Mouse (Mus musculus): ENCODE measurements around the gene Agap1.

The Agap1 gene

DNA sequence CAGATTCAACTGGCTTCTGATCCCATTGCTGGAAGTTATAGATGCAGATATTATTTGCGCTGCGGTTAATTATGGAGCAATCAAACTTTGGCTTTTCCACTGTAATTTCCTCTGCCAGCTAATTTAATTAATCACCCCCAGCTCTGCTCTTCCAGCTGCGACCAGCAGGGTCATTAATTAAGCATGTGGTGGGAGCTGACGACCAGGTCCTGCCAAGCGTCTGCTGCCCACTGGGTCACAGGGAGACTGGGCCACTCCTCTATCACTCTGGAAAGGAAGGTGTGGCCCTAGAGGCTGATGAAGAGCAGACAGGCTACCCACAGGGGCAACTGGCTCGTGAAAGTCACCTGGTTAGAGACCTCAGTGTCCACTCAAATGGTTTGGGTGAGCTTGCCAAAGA is 411.2 kb downstream of the Agap1 start:
- no peak for DNase-seq

DNA sequence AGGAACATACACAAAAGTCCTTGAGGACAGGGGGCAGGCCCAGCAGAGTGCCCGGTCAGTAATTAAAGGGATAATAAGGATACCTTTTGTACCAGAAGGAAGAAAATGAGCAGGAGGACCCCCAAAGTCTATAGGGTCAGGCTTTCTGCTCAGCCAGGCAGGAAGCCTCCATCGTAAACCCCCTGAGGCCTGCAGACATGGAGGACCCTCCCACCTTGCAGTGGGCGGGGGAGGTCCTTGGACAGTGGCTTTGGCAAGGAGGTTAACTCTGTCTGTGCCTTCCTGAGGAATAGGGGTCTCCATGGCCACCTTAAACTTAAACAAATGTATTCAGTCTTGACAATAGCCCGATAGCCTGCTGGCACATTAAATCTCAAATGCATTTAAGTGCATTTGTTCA is 413.2 kb downstream of the Agap1 start:
- DNase-seq = no peak

DNA sequence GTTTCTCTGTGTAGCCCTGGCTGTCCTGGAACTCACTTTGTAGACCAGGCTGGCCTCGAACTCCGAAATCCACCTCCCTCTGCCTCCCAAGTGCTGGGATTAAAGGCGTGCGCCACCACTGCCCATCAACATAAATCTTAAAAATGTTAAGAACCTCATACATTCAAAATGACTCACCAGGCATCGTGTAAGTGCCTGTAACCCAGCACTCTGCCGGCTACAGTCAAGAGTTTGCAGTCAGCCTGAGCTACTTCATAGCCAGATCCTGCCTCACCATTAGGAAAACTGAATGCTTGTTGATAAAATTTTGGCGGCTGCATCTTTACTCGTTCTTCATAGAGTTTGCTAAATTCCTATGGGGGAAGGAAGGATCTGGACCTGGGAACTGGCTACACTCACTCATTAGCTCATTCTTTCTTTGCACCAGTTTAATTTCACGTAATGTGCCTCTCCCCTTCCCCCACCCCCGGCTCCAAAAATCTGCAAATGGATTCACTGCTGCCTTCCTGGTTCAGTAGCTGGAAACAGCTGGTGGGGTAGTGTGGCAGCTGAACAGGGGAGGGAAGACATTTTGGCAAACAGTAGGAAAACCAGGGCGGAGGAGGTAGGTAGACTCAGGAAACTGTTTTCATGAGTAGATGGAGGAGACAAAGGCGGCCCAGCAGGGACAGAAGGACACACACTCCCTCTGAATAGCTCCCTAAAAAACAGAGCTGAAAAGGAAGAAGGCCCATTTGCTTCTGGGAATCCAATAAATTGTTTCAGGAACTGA is 415.7 kb downstream of the Agap1 start:
- DNase-seq = no peak

DNA sequence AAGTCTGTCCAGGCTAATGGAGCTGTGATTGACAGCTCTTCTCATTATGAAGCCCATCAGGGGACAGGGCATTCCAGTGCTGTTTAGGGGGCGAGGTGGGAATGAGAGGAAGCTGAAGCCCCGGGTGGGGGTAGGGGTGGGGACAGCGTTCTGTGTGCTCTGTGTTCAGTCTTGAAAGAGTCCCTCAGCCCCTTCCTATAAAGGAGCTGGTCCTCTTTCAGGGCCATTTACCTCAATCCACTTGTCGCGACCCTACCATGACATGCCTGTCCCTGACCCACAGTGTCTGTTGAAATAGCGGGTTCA is 416.3 kb downstream of the Agap1 start:
- no peak for DNase-seq

DNA sequence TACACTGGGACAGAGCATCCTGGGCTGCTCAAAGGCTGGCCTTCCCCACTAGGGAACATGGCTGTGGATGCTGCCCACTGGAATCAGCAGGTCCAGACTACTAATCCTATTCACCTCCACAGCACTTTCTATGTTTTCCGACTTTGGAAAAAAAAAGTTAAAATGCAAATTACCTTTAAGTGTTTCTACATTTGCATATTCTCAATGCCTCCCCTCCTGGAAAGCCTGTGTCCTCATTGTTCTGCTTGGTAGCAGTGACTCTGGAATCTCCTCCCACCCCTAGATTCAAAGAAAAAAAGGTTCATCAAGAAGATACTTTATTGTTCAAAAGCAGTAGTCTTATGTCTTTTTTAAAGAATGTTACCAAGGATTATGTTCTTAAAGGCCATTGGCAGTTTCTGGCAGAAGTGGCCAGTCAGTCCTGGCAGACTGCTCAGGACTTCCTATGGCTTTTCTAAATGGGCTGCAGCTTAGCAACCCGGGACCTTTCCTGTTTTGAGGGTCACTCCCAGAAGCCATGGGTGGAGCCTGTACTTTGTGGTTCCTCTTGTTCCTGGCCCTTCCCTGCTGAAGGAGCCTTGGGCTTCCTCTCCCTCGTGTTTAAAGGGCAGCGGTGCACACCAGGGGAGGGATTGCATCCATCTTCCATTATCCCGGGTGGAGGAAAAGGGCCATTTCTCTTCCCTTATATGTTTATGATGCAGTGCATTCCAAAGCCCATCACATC is 421.9 kb downstream of the Agap1 start:
- no peak for DNase-seq

DNA sequence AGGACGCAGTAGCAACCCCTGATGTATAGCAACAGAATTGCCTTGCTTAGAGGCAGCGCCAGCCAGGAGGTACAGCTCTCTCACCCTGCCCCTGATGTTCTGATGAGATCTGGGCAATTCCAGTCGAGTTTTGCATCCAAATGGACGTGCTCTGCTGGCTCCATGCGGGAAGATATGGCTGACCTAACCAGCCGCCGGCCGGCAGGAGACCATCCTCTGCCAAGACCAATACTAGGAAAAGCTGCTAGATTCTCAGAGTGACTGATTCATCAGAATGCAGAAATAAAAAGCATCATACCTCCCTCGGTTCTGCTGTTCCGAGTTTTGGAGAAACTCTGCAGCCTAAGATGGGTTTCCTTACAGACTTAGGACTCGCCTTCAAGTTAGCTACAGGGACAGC is 423.9 kb downstream of the Agap1 start:
- DNase-seq = peak; percentile 28 to 41

DNA sequence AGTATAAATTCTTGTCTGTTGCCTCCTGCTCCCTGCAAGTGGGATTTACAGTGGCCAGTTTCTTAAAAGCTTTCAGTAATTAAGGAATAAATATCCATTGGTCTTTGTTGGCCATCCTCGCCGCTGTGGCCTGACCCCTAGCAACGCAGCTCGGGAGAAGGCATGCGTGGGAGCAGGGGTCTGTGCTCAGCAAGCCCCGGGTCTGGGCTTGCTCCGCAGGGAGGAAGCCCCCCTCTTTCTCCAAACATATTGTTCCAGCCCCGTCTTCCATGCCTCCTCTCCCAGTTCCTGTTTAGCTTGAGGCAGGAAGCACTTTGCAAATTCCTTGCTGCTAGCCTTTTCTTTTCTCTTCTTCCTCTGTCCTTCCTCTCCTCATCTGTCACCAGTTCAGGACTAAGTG is 425.6 kb downstream of the Agap1 start:
- DNase-seq = no peak

DNA sequence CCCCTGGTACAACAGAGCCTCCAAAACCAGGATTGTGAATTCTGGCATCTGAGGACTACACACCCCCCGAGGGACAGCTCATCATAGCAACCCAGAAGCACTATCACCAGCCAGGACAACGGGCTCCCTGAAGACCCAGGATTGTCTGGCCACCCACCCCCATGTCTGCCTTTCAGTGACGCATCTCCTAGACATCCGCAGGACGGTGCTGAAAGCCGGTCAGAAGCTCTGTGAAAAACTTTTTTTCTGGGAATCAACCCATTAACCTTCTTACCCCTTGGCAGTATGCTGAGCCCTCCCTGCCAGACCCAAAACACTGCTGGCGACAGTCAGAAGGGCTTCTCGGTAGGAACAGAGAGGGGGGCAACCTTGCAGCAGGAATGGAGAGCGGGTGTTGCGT is 426.2 kb downstream of the Agap1 start:
- no peak for DNase-seq

DNA sequence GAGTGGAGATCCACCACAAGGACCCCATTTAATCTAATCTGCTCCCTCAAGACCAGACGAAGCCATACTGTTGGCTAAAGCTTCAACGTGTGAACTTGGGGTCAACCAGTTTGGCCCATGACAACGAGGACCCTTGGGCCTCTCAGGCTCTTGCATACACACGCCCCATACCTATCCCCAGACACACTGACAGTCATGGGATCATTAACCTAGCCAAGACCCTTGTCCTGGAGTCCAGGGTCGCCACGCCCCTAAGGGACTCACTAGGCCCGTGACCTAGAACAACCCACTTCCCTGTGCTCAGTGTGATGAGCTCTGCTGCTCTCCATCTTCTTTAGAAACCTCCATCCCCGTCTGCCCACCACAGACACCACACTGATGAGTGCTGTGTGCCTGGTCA is 429.7 kb downstream of the Agap1 start:
- no peak for DNase-seq

DNA sequence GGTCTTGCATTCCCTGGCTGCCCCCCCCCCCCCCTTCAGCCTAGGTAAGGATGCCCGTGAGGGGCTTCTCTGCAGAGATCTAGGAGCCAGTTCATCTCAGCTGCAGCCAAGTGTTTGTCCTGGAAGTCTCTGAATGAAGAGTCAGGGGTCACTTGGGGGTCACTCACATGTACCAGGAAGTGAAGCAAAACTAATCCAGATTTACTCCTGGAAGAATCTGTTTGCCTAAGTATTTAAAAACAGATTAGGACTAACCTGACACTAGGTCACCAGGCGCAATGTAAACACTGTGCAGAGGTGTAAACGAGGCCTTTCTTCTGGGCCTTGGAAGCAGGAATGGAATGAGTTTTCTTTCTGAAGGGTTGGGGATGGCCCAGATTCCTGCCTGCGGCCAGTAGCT is 431.1 kb downstream of the Agap1 start:
- DNase-seq = no peak

DNA sequence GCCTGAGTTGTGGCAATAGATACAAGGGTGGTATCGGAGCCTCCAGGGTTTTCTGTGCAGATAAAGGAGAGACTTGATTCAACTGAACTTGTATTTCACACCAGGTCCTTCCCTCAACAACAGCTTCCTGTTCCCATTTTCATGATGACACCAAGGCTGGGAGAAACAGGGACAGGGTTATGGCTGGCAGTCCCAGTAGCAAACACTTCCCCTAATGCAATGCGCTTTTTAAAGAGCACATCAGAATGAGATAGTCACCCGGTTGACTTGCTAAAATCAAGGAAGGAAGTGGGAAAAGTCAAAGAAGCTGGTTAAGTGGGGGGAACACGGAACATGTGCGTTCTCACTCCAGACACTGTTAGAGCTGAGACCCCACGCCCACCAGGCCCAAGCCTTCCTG is 436.8 kb downstream of the Agap1 start:
- no peak for DNase-seq

DNA sequence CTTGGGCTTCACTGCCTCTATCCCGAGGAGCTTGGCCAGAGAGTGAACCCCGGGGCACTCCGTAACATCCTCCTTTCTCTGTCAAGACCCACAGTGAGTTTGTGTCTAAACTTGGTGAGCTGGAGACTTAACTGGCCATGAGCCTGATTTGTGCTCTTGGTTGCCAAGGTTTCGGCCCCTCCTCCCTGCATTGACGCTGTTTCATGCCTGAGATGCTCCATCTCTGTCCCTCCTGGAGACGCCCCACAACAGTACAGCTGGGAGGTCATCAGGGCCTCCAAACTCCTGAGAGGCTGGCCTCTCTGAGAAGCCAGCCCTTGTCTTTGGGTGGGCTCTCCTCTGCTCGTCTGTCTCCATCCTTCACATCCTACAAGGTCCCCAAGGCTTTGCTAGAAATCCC is 437.7 kb downstream of the Agap1 start:
- no peak for DNase-seq

DNA sequence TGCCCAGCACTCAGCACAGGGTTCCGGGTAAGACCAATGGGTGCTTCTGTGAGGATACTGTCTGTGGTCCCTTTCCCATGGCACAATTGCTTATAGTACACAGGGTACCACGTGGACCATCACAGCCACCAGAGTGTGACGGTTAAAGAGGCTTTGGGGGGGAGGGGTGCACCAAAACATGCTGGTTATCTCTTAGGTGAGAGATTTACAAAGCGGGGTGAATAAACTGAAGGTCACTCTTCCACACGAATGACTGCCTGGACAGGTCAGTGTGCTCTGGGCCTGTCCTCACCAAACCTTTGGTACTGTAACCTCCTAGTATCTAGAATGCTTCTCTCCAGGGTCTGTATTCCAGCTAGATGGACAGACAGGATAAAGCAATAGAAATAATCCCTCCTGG is 441.2 kb downstream of the Agap1 start:
- no peak for DNase-seq

DNA sequence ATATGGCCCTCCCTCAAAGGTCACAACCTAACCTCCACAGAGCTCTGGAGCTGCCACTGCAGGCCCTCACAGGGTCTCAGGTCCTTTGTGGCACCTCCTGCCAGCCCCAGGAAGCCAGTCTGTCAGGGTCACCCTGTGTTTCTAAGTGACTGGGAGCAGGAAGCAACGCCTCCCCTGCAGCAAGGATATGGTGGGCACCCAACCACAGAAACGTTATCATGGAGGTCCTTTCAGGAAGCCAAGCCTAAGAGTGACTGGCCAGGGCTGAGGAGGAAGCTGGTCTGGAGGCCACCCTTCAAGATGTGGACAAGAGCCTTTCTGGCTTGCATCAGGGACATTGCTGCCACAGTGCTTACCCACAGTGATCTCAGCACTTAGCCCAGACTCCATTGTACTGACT is 444.4 kb downstream of the Agap1 start:
- no peak for DNase-seq

DNA sequence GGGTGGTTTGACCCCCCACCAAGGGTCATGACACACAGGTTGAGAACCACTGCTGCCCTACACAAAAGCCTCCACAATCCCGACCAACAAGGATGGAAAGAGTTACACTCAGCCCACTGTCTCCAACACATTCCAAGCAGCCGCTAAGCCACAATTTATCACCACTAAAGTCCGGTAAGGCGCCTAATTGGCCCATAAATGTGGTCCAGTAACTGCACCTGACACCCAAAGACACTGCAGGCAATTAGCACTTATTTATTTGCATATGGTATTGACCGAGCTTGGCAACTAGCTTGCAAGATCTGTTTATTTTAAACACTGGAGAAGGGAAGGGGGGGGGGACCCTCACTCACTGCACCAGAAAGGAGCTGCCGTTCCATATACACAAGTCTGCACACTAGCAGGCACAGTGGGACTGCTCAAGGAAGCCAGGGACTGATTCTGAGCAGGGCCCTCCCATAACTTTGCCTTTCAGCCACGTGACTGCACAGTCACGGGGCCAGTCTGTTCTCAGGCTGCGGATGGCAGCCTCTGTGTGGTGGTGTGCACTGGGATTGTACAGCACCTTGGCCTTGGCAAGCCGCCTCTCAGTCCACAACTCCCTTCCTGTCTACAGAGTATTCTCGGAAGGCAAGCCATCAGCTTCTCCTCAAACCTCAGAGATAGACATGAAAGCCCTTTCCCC is 445.3 kb downstream of the Agap1 start:
- DNase-seq = no peak

DNA sequence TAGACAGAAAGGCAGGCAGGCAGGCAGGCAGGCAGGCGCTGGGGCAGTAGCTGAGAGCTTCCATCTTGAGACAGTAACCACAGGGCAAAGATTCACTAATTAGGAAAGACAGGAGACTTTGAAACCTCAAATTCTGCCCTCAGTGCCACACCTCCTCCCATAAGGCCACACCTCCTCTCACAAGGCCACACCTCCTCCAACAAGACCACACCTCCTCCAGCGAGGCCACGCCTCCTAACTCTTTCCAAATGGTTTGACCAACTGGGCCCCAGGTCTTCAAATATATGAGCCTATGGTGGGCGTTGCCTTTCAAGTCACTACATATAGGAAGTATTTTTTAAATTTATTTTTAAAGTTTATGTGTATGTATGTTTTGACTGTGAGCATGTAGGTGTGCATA is 446.8 kb downstream of the Agap1 start:
- DNase-seq = no peak

DNA sequence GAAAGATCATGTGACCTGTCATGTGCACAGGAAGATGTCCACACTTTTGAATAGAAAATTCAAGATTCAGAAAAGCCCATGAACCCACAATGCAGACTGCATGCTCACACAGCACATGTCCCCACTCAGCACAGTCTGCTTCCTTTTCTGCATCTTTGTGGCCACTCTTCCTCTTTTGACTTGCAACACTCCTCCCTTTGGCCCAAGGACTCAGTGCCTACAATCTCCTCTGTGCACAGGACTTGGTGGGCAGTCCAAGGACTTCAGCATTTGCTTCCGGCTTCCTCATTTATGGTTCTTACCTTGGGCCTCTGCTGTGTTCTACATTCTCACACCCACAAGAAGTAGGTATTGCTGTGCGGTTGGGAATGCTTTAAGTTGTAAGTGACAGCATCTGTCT is 447.6 kb downstream of the Agap1 start:
- DNase-seq = no peak

DNA sequence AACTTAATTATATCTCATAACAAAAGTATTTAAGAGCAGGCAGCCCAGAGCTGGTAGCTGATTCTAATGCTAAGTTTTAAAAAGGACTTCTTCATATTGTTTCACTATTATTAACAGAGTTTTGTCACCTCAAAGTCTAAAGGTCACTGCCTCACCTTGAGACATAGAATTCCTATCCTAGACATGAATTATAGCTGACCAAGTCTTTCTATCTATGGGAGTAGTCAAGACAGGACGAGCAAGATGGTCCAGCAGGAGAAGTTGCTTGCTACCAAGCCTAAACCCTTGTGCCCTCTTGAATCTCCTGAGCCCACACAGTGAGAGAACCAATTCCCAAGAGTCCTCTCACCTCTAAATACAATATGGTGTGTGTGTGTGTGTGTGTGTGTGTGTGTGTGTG is 448.0 kb downstream of the Agap1 start:
- DNase-seq = no peak

DNA sequence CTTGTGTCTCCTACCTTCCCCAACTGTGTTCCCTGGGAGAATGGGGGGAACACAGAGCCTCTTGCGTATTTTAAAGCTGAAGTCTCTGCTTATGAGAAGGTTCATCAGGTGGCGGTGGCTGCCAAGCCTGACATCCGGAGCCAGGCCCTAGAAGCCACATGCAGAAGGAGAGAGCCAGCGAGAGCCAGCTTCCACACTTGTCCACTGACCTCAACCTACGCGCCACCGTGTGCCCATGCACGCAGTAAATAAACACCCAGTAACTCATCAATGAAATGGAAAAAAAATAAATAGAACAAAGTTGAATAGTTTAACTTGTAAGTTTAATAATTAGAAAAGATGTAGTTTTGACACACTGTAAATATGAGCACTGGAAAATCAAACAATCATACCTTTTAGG is 455.2 kb downstream of the Agap1 start:
- no peak for DNase-seq

DNA sequence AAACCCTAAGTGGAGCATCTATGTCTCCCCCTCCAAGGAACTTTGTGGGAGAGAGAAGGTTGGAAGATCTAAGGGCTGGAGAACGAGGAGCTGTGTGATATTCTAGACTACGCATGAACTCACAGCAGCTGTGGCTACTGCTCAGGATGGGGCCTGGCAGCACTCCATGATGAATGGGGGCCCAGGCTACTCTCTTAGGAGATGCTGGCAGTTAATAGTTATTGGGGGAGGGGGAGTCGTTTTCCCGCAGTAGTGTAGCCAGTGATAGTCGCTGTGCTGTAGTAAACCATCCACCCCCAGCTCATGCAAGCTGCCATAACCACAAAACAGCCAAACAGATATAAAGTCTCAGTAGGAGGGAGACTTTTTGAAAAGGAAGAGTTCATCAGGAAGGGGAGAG is 457.8 kb downstream of the Agap1 start:
- DNase-seq = no peak

DNA sequence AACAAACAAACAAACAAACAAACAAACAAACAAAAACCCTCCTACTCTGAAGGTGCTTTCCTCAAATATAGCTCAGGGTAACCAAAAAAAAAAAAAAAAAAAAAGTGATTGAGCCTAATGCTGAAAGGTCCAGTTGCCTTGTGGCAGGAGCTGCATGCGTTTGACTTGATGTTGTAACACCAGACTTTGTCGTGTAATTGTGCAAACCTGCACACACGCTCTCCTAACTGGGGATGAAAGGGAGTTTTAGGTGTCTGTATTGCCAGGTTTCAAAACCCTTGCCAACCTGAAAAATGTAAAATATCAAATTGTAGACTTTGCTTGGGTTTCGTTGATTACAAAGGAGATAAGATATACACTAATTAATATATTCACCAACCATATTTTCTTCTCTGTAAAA is 459.0 kb downstream of the Agap1 start:
- no peak for DNase-seq

DNA sequence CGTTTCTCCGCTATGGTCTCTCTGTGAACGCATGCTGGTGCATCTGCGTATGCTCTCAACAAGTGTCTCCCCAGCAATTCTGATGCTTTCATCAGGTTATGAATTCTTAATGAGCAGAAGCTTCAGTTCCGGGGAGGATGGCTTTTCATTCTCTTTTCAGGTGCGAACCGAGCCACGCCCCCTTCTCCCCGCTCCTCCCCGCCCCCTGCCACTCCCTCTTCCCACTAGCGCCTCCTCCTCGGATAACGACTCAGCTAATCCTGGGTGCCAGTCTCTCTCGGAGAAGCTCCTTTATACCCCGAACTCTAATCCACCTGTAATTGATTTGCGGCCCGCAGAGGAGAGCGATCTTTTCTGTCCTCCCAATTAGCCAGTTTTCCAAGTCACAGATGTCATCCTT is 463.5 kb downstream of the Agap1 start:
- DNase-seq = no peak

DNA sequence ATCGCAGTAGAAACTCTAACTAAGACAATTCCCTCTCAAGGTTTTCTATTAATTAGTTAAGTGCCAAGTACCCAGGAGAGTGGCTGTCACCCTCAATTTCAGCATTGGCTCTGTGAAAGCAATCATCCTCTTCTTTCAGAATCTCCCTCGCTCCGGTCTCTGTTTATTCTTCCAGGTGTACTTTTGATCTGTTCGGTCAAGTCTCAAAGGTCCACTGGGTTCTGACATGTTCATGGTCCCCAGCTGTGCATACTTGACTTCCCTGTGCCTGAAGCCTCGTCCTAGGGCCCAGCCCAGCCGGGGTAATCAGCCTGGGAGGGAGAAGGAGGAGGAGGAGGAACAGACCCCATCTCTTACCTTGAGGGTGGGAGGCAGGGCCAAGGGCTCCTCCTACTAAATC is 464.6 kb downstream of the Agap1 start:
- no peak for DNase-seq

DNA sequence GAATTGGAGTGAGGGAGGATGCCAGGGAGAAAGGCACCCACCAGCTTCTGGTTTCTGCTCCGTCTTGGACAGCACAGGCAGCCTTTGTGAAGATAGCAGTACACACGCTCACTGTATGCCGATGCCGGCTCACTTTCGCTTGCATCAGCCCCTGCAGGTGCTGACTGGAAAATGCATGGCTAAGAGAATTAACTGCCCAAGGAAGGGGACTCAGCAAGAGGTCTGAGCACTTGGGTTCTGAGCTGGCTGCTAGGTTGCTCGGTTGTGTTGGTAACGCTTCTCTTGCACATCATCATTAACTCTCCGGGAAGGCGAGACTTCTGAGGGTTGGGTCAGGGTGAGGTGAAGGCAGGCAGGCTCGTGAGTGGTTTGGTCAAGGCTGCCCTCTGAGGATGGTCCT is 467.2 kb downstream of the Agap1 start:
- no peak for DNase-seq

All from cerebellum, postnatal 36 days (tissue).